Mouse (Mus musculus): ENCODE results near the gene Lrrc14b.

GRCm38 (mm10) chr13:74316789-74317169 lies 47.0 kb downstream of the Lrrc14b start:
- TF ChIP-seq POLR2A (IDR thresholded peaks at IDR 0.05; ENCODE audit: low read depth, low read length) (no peak), CTCF (conservative IDR thresholded peaks at IDR 0.05; ENCODE audit: insufficient read depth, insufficient read length, low read depth, low read length) (no peak)
